Mouse (Mus musculus) kidney, adult 2 months (tissue): ENCODE measurements at regions not wholly inside any gene's neighbourhood (a gene's known extent, or its start where the extent isn't known, plus 50 kb on each side); places are given as distances from the start of the nearest gene placed in this dataset.

Experiments
- CTCF ChIP-seq: fragments of 200-500 bp; conservative IDR thresholded peaks from 2 replicates; pipeline ENCODE4 v1.5.1; 2011; ENCODE audit warnings: low read depth, mild to moderate bottlenecking, control low read depth, low read length, moderate library complexity, mixed read lengths; ENCODE audit not compliant: insufficient read depth, insufficient read length
- POLR2A ChIP-seq: fragments of 200-500 bp; IDR thresholded peaks from one replicate; pipeline ENCODE4 v1.6.1; 2011; ENCODE audit warnings: low read depth, low read length, control low read depth

DNA sequence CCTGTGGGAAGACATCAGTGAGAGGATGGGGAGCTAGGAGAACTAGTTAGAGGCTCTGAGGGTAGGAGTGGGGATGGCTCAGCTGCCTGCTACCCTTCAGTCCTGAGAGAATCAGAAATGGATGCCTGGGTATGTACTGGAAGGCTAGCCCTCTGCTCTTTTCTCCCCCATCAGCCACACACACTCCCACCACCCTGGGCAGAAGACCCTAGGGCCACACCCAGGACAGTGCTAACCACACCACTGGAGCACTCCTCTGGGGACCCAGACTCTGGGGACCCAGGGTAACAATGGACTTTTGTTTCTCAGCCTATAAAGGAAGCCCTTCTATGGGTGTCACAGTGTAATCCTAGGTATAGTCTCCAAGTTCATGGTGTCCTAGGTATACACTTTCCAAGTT, 67.0 kb downstream of the Vcpkmt start:
- TF ChIP-seq CTCF (no peak), POLR2A (no peak)
